Mouse (Mus musculus) intestine, postnatal 0 days (tissue): ENCODE measurements around the gene Stk38. TPM values are rescaled to one million over a fixed set of nuclear protein-coding genes. Genes with fewer than 3 reads are reported as not detected.

ENCODE experiments used
- ATAC-seq: fragments of 200-750 bp; cut with Nextera tagmentation; 2 replicates; pipeline ENCODE4 v1.8.0; 2017; ENCODE audit warnings: mild to moderate bottlenecking, moderate TSS enrichment, moderate library complexity
- H3K27ac ChIP-seq: fragments of 300-500 bp; sonication (generic); 2 replicates; pipeline ENCODE4 v1.5.1; 2014; ENCODE audit warnings: mild to moderate bottlenecking, low read depth, low read length, moderate library complexity
- H3K27me3 ChIP-seq: fragments of 300-500 bp; sonication (generic); replicated peaks from 2 replicates; pipeline ENCODE4 v1.6.1; 2014; ENCODE audit warnings: low read length, mixed read lengths; ENCODE audit not compliant: control insufficient read depth, insufficient read depth
- H3K36me3 ChIP-seq: fragments of 300-500 bp; sonication (generic); 2 replicates; pipeline ENCODE4 v1.6.1; 2014; ENCODE audit warnings: mild to moderate bottlenecking, moderate library complexity; ENCODE audit not compliant: control insufficient read depth, insufficient read depth
- H3K4me1 ChIP-seq: fragments of 300-500 bp; sonication (generic); replicated peaks from 2 replicates; pipeline ENCODE4 v1.6.1; 2014; ENCODE audit warnings: antibody characterized with exemption, low read length, mixed read lengths; ENCODE audit not compliant: control insufficient read depth, insufficient read depth
- H3K4me2 ChIP-seq: fragments of 300-500 bp; sonication (generic); replicated peaks from 2 replicates; pipeline ENCODE4 v1.6.1; 2014; ENCODE audit warnings: low read depth, mild to moderate bottlenecking, moderate library complexity
- H3K4me3 ChIP-seq: fragments of 300-500 bp; sonication (generic); 2 replicates; pipeline ENCODE4 v1.5.1; 2014; ENCODE audit warnings: low read depth, low read length
- H3K9ac ChIP-seq: fragments of 300-500 bp; sonication (generic); 2 replicates; pipeline ENCODE4 v1.6.1; 2014; ENCODE audit warnings: mild to moderate bottlenecking, low read depth, low read length
- H3K9me3 ChIP-seq: fragments of 300-500 bp; sonication (generic); 2 replicates; pipeline ENCODE4 v1.6.1; 2016; ENCODE audit warnings: mixed run types; ENCODE audit not compliant: control insufficient read depth
- CTCF ChIP-seq: sonication (generic); IDR thresholded peaks from 2 replicates; pipeline ENCODE4 v1.5.1; 2016; ENCODE audit warnings: low read depth, mild to moderate bottlenecking, control low read depth, antibody characterized with exemption, moderate library complexity
- WGBS: fragments of 180-500 bp; shearing (Covaris S2); extraction: QIAGEN DNeasy Blood & Tissue Kit; methylation state at CpG from one replicate; pipeline ENCODE4 v1.1.7; 2014; 5-methylcytosine and 5-hydroxymethylcytosine counted together
- polyA plus RNA-seq: library from polyadenylated mRNA; unstranded; fragments of >200 nt; fragmentation: Nextera tagmentation; extraction: Ambion mirVana; gene quantifications from 2 replicates; pipeline ENCODE4 v1.2.1, GENCODE M21; 2015

The Stk38 gene
- polyA plus RNA-seq, 1 experiment from 2014 or later = 51.5 TPM

- Histone ChIP-seq H3K27me3 (no peaks in the 10 kb centered on the region), H3K9me3 (no peaks in the 10 kb centered on the region), H3K4me1 (no peaks in the 10 kb centered on the region), H3K27ac (no peak overlapping the region), H3K36me3 (no peaks in the 10 kb centered on the region), H3K4me2 (no peak overlapping the region), H3K4me3 (no peak overlapping the region), H3K9ac (no peak overlapping the region)
- ATAC-seq = no peak
- 81% methylated on average over 10 of the region's 10 CpGs for WGBS
- TF ChIP-seq CTCF = peak; percentile 67
Observed at GRCm38 (mm10) chr17:28936622-28937345, 71.0 kb downstream of the Stk38 start.

DNA sequence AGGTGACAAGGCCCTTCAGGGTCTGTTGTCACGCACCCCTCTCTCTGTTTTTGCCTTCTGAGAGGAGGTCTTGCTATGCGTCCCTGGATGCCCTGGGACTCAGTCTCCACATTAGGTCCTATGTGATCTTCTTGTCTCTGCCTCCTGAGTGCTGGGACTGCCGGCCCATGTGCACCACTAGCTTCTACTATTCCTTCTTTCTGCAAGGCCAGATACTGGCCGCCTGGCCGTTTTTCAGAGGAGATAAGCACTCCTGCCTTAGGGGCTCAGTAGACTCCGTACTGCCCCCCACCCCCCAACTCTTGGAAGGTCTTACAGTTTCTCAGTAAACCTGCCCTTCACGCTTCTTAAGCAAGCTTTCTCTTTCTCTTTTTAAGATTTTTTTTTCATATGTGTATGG is 71.7 kb downstream of the Stk38 start:
- Histone ChIP-seq H3K27me3 (no peaks in the 10 kb centered on the region), H3K9ac (no peak overlapping the region), H3K9me3 (no peaks in the 10 kb centered on the region), H3K4me1 (no peaks in the 10 kb centered on the region), H3K4me2 (no peak overlapping the region), H3K4me3 (no peak overlapping the region), H3K36me3 (no peaks in the 10 kb centered on the region), H3K27ac (no peak overlapping the region)
- no peak for TF ChIP-seq CTCF
- no peak for ATAC-seq
- WGBS = 91% methylated on average over 7 of the region's 7 CpGs

GRCm38 (mm10) chr17:28934120-28934916 is 73.5 kb downstream of the Stk38 start:
- Histone ChIP-seq H3K4me1 (no peaks in the 10 kb centered on the region), H3K9me3 (no peaks in the 10 kb centered on the region), H3K36me3 (no peaks in the 10 kb centered on the region), H3K27me3 (no peaks in the 10 kb centered on the region), H3K4me3 (no peak overlapping the region), H3K9ac (no peak overlapping the region), H3K4me2 (no peak overlapping the region), H3K27ac (no peak overlapping the region)
- 65% methylated on average over 19 of the region's 19 CpGs for WGBS
- ATAC-seq = no peak
- no peak for TF ChIP-seq CTCF

DNA sequence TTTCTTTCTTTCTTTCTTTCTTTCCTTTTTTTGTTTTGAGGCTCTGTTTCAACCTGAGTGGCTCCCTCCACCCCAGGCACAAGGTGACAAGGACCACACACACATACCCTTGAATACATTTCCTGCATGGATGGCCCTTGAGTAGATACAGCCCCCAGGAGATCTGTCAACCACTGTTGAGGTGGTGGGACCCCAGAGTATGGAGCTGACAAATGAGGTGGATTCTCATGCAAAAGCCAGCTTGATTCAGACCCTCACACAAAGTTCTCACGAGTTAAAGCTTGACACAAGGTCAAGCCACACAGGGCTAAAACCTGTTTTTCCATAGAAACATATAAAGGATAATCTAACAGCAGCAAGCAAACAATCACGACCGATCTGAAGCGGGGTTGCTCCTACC is 75.5 kb downstream of the Stk38 start:
- H3K27ac ChIP-seq = no peak overlapping the region
- H3K36me3 ChIP-seq = no peaks in the 10 kb centered on the region
- no peak overlapping the region for H3K4me2 ChIP-seq
- no peaks in the 10 kb centered on the region for H3K27me3 ChIP-seq
- no peaks in the 10 kb centered on the region for H3K4me1 ChIP-seq
- H3K9ac ChIP-seq = no peak overlapping the region
- no peaks in the 10 kb centered on the region for H3K9me3 ChIP-seq
- no peak for ATAC-seq
- H3K4me3 ChIP-seq = no peak overlapping the region
- TF ChIP-seq CTCF = no peak
- 87% methylated on average over 4 of the region's 4 CpGs for WGBS

DNA sequence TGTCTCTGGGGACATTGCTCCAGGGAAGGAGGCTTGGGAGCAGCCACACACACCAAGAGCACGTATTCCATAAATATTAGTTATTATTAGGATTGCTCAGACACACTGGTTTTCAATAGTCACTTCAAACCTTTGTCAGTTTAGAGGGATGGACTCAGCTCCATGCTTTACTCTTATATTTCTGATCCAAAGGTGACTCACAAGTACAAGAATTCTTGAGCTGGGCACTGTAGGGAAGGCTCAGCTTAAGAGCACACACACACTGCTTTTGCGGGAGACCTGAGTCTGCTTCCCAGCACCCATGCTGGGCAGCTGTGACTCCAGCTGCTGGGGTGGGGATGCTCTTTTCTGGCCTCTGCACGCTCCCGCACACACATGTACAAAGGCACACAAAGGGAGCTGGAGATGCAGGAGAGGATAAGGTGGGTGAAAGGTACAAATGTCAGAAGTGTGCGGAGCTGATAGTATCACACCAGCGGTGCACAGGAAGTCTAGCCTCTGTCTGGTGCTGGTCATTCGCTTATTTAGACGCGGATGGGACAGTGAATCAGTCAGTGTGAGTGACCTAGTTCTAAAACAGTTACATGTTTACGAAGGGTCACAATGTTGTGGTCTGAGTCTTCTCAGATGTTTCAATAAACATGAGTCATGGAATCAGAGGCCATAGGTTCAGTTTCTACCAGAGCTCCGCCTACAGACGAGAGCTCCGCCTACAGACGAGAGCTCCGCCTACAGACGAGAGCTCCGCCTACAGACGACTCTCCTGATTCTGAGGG is 76.2 kb downstream of the Stk38 start:
- Histone ChIP-seq H3K4me3 (no peak overlapping the region), H3K36me3 (no peaks in the 10 kb centered on the region), H3K4me2 (no peak overlapping the region), H3K9me3 (no peaks in the 10 kb centered on the region), H3K9ac (no peak overlapping the region), H3K4me1 (no peaks in the 10 kb centered on the region; the same call in 1 of the 2 replicates), H3K27ac (peak overlapping the region; percentile 94; the same call in 1 of the 2 replicates), H3K27me3 (no peaks in the 10 kb centered on the region)
- no peak for ATAC-seq
- no peak for TF ChIP-seq CTCF
- 82% methylated on average over 18 of the region's 18 CpGs for WGBS

DNA sequence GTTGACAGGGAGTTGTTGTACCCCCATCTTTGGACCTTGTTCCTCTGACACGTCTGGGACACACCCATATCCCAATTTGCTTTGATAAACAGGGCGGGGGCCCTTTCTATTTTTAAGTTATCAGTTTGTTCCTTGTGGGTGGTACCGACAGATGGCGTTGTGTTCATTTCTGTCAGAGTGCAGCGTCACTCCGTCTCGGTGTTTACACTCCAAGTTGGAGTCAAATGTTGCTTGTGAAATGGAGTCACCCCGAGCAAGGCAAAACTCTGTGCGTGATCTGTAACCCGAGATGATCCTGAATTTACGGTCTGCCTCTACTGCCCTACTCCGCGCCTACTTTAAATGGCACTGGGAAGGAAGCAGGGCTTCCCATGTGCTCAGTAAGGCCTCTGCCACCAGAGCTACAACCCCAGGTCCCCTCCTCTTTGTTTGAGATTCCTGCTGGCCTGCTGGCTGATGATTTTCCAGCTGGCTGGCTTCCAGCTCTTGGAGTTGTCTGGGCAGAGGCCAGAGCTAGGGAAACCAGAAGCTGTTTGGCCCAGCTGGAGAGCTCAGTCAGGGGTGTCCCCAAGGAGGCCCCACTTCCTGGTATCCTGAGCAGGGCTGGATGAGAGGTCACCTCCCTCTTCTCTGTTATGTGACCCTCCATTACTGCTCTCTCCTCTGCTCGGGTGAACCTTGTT is 77.3 kb downstream of the Stk38 start:
- WGBS = 3% methylated on average over 14 of the region's 14 CpGs
- no peaks in the 10 kb centered on the region for H3K27me3 ChIP-seq

More for the DNA sequence above, 77.3 kb downstream of the Stk38 start:
- Histone ChIP-seq H3K9me3 (no peaks in the 10 kb centered on the region), H3K27ac (peak overlapping the region; percentile 94), H3K4me3 (no peak overlapping the region), H3K36me3 (no peaks in the 10 kb centered on the region), H3K4me2 (peak overlapping the region; percentile 49), H3K4me1 (no peaks in the 10 kb centered on the region; the same call in 1 of the 2 replicates), H3K9ac (peak overlapping the region; percentile 53; the same call in 1 of the 2 replicates)
- TF ChIP-seq CTCF = peak; percentile 71
- peak; percentile 86 for ATAC-seq
